Mouse (Mus musculus): ENCODE data around the gene Chsy1. TPM values are rescaled to one million over a fixed set of nuclear protein-coding genes. Genes with fewer than 3 reads are reported as not detected.

Chsy1 gene
- polyA plus RNA-seq, 1 experiment from 2014 or later, result 26.7 TPM

DNA sequence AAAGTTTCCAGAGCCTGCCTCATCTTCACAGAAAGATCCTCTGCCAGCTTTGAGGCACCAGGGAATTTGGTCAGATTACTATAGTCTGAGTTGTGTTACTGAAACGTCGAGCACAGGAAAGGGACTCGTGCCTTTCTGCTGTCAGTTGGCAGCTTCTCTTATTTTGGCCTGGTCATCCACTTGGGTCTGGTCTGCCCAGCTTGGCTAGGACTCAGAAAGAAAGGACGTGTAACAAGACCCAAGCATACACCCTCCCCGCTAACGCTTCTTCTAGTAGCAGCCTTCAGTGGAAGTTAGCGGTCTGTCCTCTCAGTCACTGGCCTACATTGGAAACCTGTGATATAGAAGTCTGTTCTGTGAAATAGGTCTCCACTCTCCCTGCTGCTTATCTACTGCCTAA, 24.8 kb upstream of the Chsy1 start:
- H3K4me2 ChIP-seq (ENCODE audit: low read depth, low read length), result no peak overlapping the region
- H3K9me3 ChIP-seq (replicated peaks; ENCODE audit: control insufficient read depth, low read length), result no peaks in the 10 kb centered on the region
- no peaks in the 10 kb centered on the region; the same call in 1 of the 2 replicates for H3K4me1 ChIP-seq (ENCODE audit: control insufficient read depth, insufficient read depth, low read length)
- H3K9ac ChIP-seq (replicated peaks; ENCODE audit: low read length), result no peak overlapping the region
- no peak overlapping the region for H3K4me3 ChIP-seq (ENCODE audit: low read depth, low read length)
- H3K27me3 ChIP-seq (ENCODE audit: control insufficient read depth, insufficient read depth, low read length), result no peaks in the 10 kb centered on the region
- ATAC-seq (replicated peaks; ENCODE audit: insufficient number of reproducible peaks, low FRiP score, low TSS enrichment, low read depth), result no peak
- H3K27ac ChIP-seq (replicated peaks; ENCODE audit: low read depth, low read length), result no peak overlapping the region
- H3K36me3 ChIP-seq (replicated peaks; ENCODE audit: control insufficient read depth, insufficient read depth, low read depth, low read length), result peaks cover 6% of the 10 kb centered on the region
- DNase-seq (ENCODE audit: low spot score), result no peak
- WGBS, result 88% methylated on average over 7 of the region's 7 CpGs

GRCm38 (mm10) chr7:66087652-66088051, 21.7 kb upstream of the Chsy1 start:
- Histone ChIP-seq H3K9ac (replicated peaks; ENCODE audit: low read length) (no peak overlapping the region), H3K36me3 (replicated peaks; ENCODE audit: control insufficient read depth, insufficient read depth, low read depth, low read length) (peaks cover 11% of the 10 kb centered on the region), H3K4me2 (ENCODE audit: low read depth, low read length) (no peak overlapping the region), H3K27me3 (ENCODE audit: control insufficient read depth, insufficient read depth, low read length) (no peaks in the 10 kb centered on the region), H3K4me3 (ENCODE audit: low read depth, low read length) (no peak overlapping the region), H3K9me3 (replicated peaks; ENCODE audit: control insufficient read depth, low read length) (no peaks in the 10 kb centered on the region), H3K27ac (replicated peaks; ENCODE audit: low read depth, low read length) (no peak overlapping the region), H3K4me1 (ENCODE audit: control insufficient read depth, insufficient read depth, low read length) (no peaks in the 10 kb centered on the region)
- DNase-seq (ENCODE audit: low spot score) (no peak), ATAC-seq (replicated peaks; ENCODE audit: insufficient number of reproducible peaks, low FRiP score, low TSS enrichment, low read depth) (no peak)
- 91% methylated on average over 4 of the region's 4 CpGs for WGBS

- Histone ChIP-seq H3K4me1 (ENCODE audit: control insufficient read depth, insufficient read depth, low read length) (no peaks in the 10 kb centered on the region), H3K4me3 (ENCODE audit: low read depth, low read length) (no peak overlapping the region), H3K9me3 (replicated peaks; ENCODE audit: control insufficient read depth, low read length) (no peaks in the 10 kb centered on the region), H3K27me3 (ENCODE audit: control insufficient read depth, insufficient read depth, low read length) (no peaks in the 10 kb centered on the region), H3K36me3 (replicated peaks; ENCODE audit: control insufficient read depth, insufficient read depth, low read depth, low read length) (peaks cover 11% of the 10 kb centered on the region), H3K9ac (replicated peaks; ENCODE audit: low read length) (no peak overlapping the region), H3K4me2 (ENCODE audit: low read depth, low read length) (no peak overlapping the region), H3K27ac (replicated peaks; ENCODE audit: low read depth, low read length) (no peak overlapping the region)
- no peak for ATAC-seq (replicated peaks; ENCODE audit: insufficient number of reproducible peaks, low FRiP score, low TSS enrichment, low read depth)
- DNase-seq (ENCODE audit: low spot score), result no peak
- 88% methylated on average over 2 of the region's 2 CpGs for WGBS
Observed at GRCm38 (mm10) chr7:66088077-66088476, 21.2 kb upstream of the Chsy1 start.

GRCm38 (mm10) chr7:66090676-66091190, 18.6 kb upstream of the Chsy1 start:
- Histone ChIP-seq H3K27me3 (ENCODE audit: control insufficient read depth, insufficient read depth, low read length) (no peaks in the 10 kb centered on the region), H3K9me3 (replicated peaks; ENCODE audit: control insufficient read depth, low read length) (no peaks in the 10 kb centered on the region), H3K4me2 (ENCODE audit: low read depth, low read length) (no peak overlapping the region), H3K36me3 (replicated peaks; ENCODE audit: control insufficient read depth, insufficient read depth, low read depth, low read length) (peaks cover 9% of the 10 kb centered on the region), H3K9ac (replicated peaks; ENCODE audit: low read length) (no peak overlapping the region), H3K4me3 (ENCODE audit: low read depth, low read length) (no peak overlapping the region), H3K4me1 (ENCODE audit: control insufficient read depth, insufficient read depth, low read length) (no peaks in the 10 kb centered on the region), H3K27ac (replicated peaks; ENCODE audit: low read depth, low read length) (no peak overlapping the region)
- WGBS, result 73% methylated on average over 11 of the region's 11 CpGs
- ATAC-seq (replicated peaks; ENCODE audit: insufficient number of reproducible peaks, low FRiP score, low TSS enrichment, low read depth) (no peak), DNase-seq (ENCODE audit: low spot score) (no peak)

DNA sequence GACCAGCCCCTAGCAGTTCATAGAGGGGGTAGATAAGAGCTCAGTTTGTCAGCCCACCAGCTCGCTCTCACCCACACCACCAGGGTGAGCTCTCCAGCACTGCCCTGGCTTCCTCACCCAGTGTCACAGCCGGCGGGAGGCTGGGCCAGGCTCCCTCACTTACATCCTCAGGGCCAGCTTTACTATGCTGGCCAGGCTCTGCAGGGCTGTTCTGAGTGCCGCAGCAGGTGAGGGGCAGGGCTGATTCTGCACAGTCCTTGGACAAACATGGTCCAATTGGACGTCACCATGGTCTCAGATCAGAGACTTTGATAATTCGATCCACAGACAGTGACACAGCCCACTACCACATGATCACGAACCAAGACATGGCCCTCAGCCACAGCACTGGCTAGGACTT, 17.8 kb upstream of the Chsy1 start:
- no peak overlapping the region for H3K4me2 ChIP-seq (ENCODE audit: low read depth, low read length)
- 88% methylated on average over 7 of the region's 7 CpGs for WGBS
- H3K4me3 ChIP-seq (ENCODE audit: low read depth, low read length), result no peak overlapping the region
- no peaks in the 10 kb centered on the region for H3K27me3 ChIP-seq (ENCODE audit: control insufficient read depth, insufficient read depth, low read length)
- H3K9me3 ChIP-seq (replicated peaks; ENCODE audit: control insufficient read depth, low read length), result no peaks in the 10 kb centered on the region
- no peak overlapping the region for H3K27ac ChIP-seq (replicated peaks; ENCODE audit: low read depth, low read length)
- DNase-seq (ENCODE audit: low spot score) (no peak), ATAC-seq (replicated peaks; ENCODE audit: insufficient number of reproducible peaks, low FRiP score, low TSS enrichment, low read depth) (no peak)
- no peak overlapping the region for H3K9ac ChIP-seq (replicated peaks; ENCODE audit: low read length)
- peaks cover 9% of the 10 kb centered on the region for H3K36me3 ChIP-seq (replicated peaks; ENCODE audit: control insufficient read depth, insufficient read depth, low read depth, low read length)
- no peaks in the 10 kb centered on the region for H3K4me1 ChIP-seq (ENCODE audit: control insufficient read depth, insufficient read depth, low read length)

DNA sequence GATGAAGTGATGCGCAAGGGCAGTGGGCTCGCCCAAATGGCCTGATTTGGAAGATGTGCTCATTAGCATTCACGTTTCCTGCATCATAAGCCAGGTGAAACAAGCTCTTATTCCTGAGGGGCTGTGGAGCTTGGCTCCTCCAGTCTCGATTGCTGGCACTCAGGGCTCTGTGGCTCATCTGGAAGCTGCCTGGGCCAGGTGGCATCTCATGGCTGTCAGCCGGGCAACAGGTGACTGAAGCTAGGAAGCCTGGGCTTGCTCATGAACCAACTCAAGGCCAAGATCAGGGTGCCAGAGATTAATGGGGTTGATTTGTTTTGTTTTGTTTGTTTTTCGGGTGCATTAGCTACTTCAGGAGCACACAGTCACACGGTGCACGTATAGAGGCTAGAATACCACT, 16.7 kb upstream of the Chsy1 start:
- Histone ChIP-seq H3K36me3 (replicated peaks; ENCODE audit: control insufficient read depth, insufficient read depth, low read depth, low read length) (peaks cover 9% of the 10 kb centered on the region), H3K27me3 (ENCODE audit: control insufficient read depth, insufficient read depth, low read length) (no peaks in the 10 kb centered on the region), H3K9me3 (replicated peaks; ENCODE audit: control insufficient read depth, low read length) (no peaks in the 10 kb centered on the region), H3K4me1 (ENCODE audit: control insufficient read depth, insufficient read depth, low read length) (no peaks in the 10 kb centered on the region), H3K9ac (replicated peaks; ENCODE audit: low read length) (no peak overlapping the region), H3K27ac (replicated peaks; ENCODE audit: low read depth, low read length) (no peak overlapping the region), H3K4me3 (ENCODE audit: low read depth, low read length) (no peak overlapping the region), H3K4me2 (ENCODE audit: low read depth, low read length) (no peak overlapping the region)
- DNase-seq (ENCODE audit: low spot score) (no peak), ATAC-seq (replicated peaks; ENCODE audit: insufficient number of reproducible peaks, low FRiP score, low TSS enrichment, low read depth) (no peak)
- 90% methylated on average over 8 of the region's 8 CpGs for WGBS

DNA sequence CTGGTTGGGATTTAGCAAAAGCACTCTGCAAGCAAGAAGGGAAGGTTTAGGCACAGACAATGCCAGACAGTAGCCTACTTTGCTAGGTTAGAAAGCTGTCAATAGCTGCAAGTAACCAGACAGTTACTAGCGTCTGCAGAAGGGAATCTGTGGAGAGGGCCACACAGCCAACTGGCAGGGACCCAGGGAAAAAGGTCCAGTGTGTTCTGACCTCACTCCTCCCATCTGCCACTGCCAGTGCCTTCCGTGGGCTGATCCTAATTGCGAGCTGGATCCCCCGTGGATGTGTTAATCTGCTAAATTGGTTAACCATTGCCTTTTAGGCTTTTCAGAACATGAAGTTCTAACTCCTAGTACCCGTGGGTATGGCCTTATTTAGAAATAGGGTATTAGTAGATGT, 15.2 kb upstream of the Chsy1 start:
- Histone ChIP-seq H3K4me3 (ENCODE audit: low read depth, low read length) (no peak overlapping the region), H3K36me3 (replicated peaks; ENCODE audit: control insufficient read depth, insufficient read depth, low read depth, low read length) (peaks cover 9% of the 10 kb centered on the region), H3K9me3 (replicated peaks; ENCODE audit: control insufficient read depth, low read length) (no peaks in the 10 kb centered on the region), H3K27me3 (ENCODE audit: control insufficient read depth, insufficient read depth, low read length) (no peaks in the 10 kb centered on the region), H3K27ac (replicated peaks; ENCODE audit: low read depth, low read length) (no peak overlapping the region), H3K4me1 (ENCODE audit: control insufficient read depth, insufficient read depth, low read length) (no peaks in the 10 kb centered on the region), H3K4me2 (ENCODE audit: low read depth, low read length) (no peak overlapping the region), H3K9ac (replicated peaks; ENCODE audit: low read length) (no peak overlapping the region)
- DNase-seq (ENCODE audit: low spot score) (no peak), ATAC-seq (replicated peaks; ENCODE audit: insufficient number of reproducible peaks, low FRiP score, low TSS enrichment, low read depth) (no peak)
- 78% methylated on average over 5 of the region's 5 CpGs for WGBS

DNA sequence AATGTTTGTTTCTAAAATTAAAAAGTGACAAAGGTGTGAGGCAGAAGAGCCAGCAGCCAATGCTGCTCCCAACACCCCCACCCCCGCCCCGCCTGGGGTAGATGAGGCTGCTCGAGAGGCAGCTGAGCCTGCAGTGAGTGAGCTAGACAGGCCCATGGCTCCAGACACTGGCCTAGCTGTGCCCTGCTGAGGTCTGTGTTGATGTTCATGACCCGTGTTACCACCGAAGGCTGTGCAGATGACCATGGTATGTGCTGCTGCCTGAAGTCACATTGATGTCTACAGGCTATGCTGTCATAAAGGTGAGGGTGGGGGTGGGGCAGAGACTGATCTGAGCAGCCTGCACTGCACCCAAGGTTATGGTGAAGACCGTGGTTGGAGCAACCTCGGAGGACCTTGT, 10.5 kb upstream of the Chsy1 start:
- ATAC-seq (replicated peaks; ENCODE audit: insufficient number of reproducible peaks, low FRiP score, low TSS enrichment, low read depth) (no peak), DNase-seq (ENCODE audit: low spot score) (no peak)
- no peak overlapping the region for H3K4me3 ChIP-seq (ENCODE audit: low read depth, low read length)
- no peaks in the 10 kb centered on the region for H3K27me3 ChIP-seq (ENCODE audit: control insufficient read depth, insufficient read depth, low read length)
- no peak overlapping the region for H3K9ac ChIP-seq (replicated peaks; ENCODE audit: low read length)
- no peaks in the 10 kb centered on the region for H3K36me3 ChIP-seq (replicated peaks; ENCODE audit: control insufficient read depth, insufficient read depth, low read depth, low read length)
- H3K9me3 ChIP-seq (replicated peaks; ENCODE audit: control insufficient read depth, low read length), result no peaks in the 10 kb centered on the region
- H3K4me1 ChIP-seq (ENCODE audit: control insufficient read depth, insufficient read depth, low read length), result no peaks in the 10 kb centered on the region
- 84% methylated on average over 7 of the region's 7 CpGs for WGBS
- H3K4me2 ChIP-seq (ENCODE audit: low read depth, low read length), result no peak overlapping the region
- no peak overlapping the region for H3K27ac ChIP-seq (replicated peaks; ENCODE audit: low read depth, low read length)

All from embryonic facial prominence, embryonic 11.5 days (tissue).